Mouse (Mus musculus) thymus, postnatal 14 days (tissue): ENCODE measurements around the gene Parp14.
"Not testable (repeated sequence)": the region's sequence is repeated elsewhere in the genome, so short reads cannot be mapped to it uniquely, and the experiment has no call there.

Experiments used
- DNase-seq: peaks from one replicate; pipeline ENCODE4 v3.0.0; 2021

The Parp14 gene

GRCm38 (mm10) chr16:35871048-35871851 lies at the start of gene Parp14:
Parp14 (minus strand) TSS chr16:35871544.
- peak; percentile 75 for DNase-seq

- DNase-seq: peak; percentile 41
These were observed 47.6 kb upstream of the Parp14 start for GRCm38 (mm10) chr16:35918721-35919543.

- DNase-seq: no peak
These were observed 43.0 kb upstream of the Parp14 start for GRCm38 (mm10) chr16:35914301-35914700.

GRCm38 (mm10) chr16:35913526-35913925 lies 42.2 kb upstream of the Parp14 start:
- peak; percentile 27 for DNase-seq

GRCm38 (mm10) chr16:35911449-35911848 lies 40.1 kb upstream of the Parp14 start:
- DNase-seq: no peak

- no peak for DNase-seq
These were observed 36.3 kb upstream of the Parp14 start for GRCm38 (mm10) chr16:35907432-35908201.

GRCm38 (mm10) chr16:35906887-35907286 lies 35.5 kb upstream of the Parp14 start:
- DNase-seq: no peak

GRCm38 (mm10) chr16:35905819-35906485 lies 34.6 kb upstream of the Parp14 start:
- DNase-seq: no peak

- DNase-seq: peak; percentile 29
These were observed 34.0 kb upstream of the Parp14 start for GRCm38 (mm10) chr16:35905355-35905754.

GRCm38 (mm10) chr16:35904121-35904736 lies 32.9 kb upstream of the Parp14 start:
- no peak for DNase-seq

GRCm38 (mm10) chr16:35903014-35903640 lies 31.8 kb upstream of the Parp14 start:
- no peak for DNase-seq

- DNase-seq: no peak
These were observed 29.2 kb upstream of the Parp14 start for GRCm38 (mm10) chr16:35900541-35900940.

- no peak for DNase-seq
These were observed 23.7 kb upstream of the Parp14 start for GRCm38 (mm10) chr16:35894997-35895396.

GRCm38 (mm10) chr16:35891603-35892002 lies 20.3 kb upstream of the Parp14 start:
- not testable (repeated sequence) for DNase-seq

- DNase-seq: no peak
These were observed 19.3 kb upstream of the Parp14 start for GRCm38 (mm10) chr16:35890645-35891044.

GRCm38 (mm10) chr16:35888910-35889309 lies 17.6 kb upstream of the Parp14 start:
- DNase-seq: no peak

GRCm38 (mm10) chr16:35888174-35888573 lies 16.8 kb upstream of the Parp14 start:
- DNase-seq: no peak

- peak; percentile 68 for DNase-seq
These were observed 3.1 kb upstream of the Parp14 start for GRCm38 (mm10) chr16:35874416-35874815.

GRCm38 (mm10) chr16:35872410-35873006 lies 1.2 kb upstream of the Parp14 start:
- DNase-seq: peak; percentile 21

- peak; percentile 29 for DNase-seq
These were observed 554 bp upstream of the Parp14 start for GRCm38 (mm10) chr16:35871898-35872297.

GRCm38 (mm10) chr16:35870581-35871047 lies 730 bp downstream of the Parp14 start:
- DNase-seq: peak; percentile 33
